Mouse (Mus musculus): ENCODE measurements around the gene Adgrf3.
"Not testable (repeated sequence)": the region's sequence is repeated elsewhere in the genome, so short reads cannot be mapped to it uniquely, and the experiment has no call there.

Gene Adgrf3

GRCm38 (mm10) chr5:30205493-30205892, at the start of gene Adgrf3:
Gene Adgrf3, minus strand, starts transcription at chr5:30205722.
- DNase-seq = no peak

DNA sequence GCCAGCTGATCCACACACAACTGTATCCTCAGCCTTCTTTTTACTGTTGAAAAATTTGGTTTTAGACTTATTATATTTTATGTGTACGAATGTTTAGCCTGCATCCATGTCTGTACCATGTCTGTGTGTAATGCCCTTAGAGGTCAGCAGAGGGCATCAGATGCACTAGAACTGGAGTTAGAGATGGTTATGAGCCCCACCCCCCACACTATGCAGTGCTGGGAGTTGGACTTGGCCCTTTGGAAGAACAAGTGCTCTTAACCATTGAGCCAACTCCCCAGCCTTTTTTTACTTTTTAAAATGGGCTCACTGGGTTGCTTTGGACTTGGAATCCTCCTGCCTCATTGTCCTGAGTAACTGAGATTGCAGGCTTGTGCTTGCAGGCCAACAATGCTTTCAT, 42.1 kb upstream of the Adgrf3 start:
- DNase-seq = peak in 1 of 2 experiments; percentile 36

DNA sequence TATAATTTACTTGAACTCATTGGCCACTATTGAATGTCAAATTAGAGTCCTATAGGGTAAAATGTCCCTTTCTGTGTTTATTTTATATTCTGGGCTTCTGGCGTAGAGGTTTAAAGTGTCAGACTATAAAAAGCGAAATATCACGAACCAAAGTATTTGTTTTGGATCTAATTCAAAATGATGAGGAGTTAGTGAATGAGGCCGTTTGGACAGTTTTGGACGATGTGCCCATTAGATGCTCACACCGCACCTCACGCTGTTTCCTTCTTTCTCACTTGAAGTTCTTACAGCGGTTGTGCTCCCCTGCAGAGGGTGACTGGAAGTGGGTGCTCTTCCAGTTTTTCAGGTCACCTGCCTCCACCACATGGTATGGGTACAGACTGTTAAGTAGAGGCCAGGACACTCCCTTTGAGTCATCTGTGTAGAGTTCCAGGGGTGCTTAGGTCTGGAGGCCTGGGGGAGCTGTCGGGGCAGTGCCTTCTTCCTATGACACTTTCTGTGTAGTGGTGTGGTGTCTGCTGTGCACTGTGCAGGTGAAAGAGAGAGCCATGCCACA, 40.4 kb upstream of the Adgrf3 start:
- no peak for DNase-seq

- peak; percentile 25 to 41 for DNase-seq
Measured at GRCm38 (mm10) chr5:30243741-30244140, 38.2 kb upstream of the Adgrf3 start.

DNA sequence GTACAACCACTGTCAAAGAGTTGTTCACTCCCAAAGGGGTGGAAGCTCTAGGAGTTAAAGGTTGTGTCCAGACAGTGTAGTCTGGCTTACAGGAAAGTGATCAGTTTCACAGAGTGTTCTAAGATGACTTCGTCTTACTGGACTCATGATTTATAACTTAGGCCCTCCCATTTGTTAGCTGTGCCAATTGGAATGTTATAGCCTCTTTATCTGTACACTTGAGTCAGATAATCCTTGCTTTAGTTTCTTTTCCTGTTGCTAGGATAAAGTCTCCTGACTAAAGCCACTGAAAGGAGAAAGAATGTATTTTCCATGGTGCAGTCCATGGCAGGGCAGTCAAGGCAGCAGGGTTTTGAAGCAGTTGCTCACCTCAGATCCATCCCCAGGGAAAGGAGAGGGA, 36.9 kb upstream of the Adgrf3 start:
- DNase-seq = no peak

DNA sequence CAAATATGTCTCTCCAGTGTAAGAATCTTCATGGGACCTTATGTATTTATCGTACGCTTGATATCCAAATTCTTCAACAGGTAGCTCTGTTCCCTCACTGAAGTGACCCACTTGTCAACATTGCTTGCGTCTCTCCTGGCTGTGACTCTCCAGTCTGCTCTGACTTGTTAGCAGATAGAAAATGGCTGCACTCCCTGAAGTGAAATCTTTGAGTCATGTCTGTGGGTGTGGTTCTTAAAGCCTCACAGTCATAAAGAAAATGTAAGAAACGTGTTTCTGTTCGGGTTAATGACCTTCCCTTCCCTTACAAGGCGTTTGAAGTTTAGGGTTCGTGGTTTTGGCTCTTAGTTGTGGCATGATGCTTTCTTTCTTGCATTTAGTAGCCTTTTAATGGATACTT, 35.0 kb upstream of the Adgrf3 start:
- no peak for DNase-seq

DNA sequence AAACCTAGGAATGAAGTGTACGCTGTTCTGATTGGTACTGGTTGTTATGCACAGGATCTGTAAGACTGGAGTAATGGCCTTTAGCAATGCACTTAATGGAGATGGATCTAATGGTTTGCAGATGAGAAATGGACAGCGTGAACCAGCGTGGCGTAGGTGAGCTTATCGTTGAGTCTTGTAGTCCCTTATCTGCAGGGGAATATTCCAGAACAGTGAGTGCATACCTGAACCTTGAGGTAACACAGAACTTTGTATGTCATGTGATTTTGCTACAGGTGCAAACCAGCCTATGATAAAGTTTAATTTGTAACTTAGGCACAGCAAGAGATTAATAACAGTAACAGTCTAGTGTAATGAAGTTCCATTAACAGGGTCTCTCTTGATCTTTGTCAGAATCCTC, 33.0 kb upstream of the Adgrf3 start:
- DNase-seq = no peak

- DNase-seq = no peak
Measured at GRCm38 (mm10) chr5:30235641-30236126, 30.2 kb upstream of the Adgrf3 start.

- DNase-seq = no peak
Measured at GRCm38 (mm10) chr5:30233979-30234378, 28.5 kb upstream of the Adgrf3 start.

DNA sequence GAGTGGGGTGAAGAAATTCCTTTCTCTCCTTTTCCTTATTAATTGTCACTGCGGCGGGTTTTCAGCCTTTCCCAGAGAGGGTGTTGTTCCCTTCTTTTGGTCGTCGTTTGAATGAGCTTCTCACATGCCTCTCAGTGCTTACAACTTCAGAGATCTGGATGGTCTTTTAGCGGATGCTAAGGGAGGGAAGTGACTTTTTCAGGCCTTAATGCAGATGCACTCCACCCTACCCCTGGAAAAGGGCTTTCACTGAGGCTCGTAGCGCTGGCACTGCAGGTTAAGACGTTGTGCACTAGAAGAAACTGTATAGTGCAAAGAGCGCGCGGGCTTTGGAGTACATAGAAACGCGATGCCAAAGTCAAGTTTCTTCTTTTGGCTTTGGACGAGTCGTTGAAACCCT, 27.5 kb upstream of the Adgrf3 start:
- peak; percentile 35 to 46 for DNase-seq

GRCm38 (mm10) chr5:30232271-30232971, 26.9 kb upstream of the Adgrf3 start, which contains the start of gene Selenoi:
Gene Selenoi, plus strand, starts transcription at chr5:30232581.
- DNase-seq = peak; percentile 99 to 100

DNA sequence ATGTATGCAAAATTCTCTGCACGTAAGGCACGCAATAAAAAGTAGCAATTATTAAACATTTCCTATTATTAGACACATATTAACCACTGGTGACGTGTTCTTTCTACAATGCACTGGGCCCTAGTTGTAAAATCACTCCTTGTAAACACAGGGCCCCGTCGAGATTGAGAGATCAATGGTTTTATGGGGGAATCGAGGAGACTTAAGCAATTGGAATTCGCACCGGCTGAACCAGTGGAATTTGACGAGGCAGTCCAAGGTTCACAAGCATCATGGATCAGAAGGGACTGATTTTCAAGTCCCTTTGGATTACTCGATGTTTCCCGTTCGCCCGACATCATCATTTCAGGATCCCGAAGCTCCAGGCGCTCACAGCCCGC, 26.4 kb upstream of the Adgrf3 start:
- no peak for DNase-seq

DNA sequence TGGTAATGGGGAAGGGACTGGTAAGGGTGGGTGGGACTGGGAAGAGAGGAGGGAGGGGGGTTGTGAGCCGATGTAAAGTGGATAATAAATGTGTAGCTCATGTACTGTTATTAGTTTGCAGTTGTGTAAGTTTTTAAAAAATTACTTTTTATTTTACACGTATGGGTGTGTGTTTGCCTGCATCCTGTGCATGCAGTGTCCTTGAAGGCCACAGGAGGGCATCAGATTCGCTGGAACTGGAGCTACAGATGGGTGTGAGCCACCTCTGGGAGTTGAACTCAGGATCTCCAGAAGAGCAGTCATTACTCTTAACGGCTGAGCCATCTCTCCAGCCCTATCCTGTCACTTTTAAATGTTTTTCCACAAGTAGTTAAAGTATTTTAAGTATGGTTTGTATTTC, 25.4 kb upstream of the Adgrf3 start:
- peak; percentile 48 to 58 for DNase-seq

DNA sequence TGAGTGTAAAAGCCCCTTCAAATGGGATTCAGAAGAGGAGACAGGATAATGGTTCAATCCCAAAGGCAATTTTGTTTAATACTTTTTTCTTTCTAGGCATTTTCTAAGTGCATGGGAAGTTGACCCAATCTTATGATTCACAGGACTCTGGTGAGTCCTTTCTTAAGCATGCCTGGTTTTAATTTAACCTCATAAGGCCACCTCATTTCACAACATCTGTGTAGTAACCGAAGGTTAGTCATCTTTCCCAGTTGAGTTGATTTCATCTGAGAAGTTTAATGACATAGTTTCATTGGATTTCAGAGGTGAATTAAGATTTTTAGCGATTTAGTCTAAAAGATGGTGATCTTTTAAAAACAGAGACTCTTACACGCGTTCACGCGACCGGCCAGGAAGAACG, 17.2 kb upstream of the Adgrf3 start:
- no peak for DNase-seq

GRCm38 (mm10) chr5:30220666-30221065, 15.1 kb upstream of the Adgrf3 start:
- no peak for DNase-seq

DNA sequence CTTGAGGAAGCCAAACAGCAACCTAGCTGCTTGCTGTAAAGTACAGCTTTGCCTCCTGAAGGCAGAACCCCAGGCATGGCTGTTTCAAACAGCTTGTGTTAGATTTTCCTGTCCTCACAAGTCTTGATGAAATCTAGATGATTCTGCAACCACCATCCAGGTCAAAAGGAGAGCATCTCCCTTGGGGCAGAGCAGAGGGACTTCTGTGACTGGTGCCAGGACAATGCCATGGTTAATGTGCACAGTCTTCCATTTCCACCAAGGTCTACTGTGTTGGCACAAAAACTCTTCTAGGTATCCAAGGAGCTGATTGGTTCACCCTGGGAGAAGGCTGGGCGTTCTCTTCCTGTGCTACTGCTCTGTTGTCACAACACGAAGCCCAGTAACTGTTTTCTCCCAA, 14.2 kb upstream of the Adgrf3 start:
- no peak for DNase-seq

DNA sequence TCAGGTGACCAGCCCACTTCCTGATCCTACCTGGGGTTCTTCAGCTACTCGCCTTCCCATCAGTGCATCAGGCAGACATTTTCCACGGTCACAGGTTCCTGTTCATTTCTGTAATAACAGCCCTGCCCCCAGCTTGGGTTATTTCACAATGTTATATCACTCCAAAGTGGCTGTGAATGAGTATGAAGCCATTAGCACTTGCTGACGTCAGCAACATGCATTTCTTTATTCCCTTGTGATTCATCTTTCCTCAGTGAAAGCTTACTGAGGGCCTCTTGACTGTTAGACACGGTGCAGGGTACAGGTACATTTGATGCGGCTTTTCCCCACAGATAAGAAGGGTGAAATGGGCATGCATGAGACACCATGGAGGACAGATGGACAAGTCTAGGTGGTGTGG, 10.4 kb upstream of the Adgrf3 start:
- DNase-seq = no peak

DNA sequence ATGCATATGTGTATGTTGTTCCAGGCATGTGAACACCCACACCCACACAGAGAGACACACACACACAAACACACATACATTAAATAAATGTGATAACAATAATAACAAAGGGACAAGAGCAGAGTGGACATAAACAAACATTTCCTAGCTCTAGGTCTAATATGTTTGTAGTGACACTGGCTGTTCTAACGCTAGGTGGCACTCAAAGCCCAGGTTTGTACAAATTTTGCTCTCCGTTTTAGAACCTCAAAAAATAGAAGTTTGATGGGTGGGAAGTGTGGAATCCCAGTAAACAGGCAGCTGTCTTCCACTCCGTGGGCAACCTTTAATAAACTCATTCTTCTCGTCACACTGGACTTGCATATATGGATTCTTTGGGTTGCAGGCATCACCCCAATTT, 9.4 kb upstream of the Adgrf3 start:
- peak; percentile 84 to 86 for DNase-seq

DNA sequence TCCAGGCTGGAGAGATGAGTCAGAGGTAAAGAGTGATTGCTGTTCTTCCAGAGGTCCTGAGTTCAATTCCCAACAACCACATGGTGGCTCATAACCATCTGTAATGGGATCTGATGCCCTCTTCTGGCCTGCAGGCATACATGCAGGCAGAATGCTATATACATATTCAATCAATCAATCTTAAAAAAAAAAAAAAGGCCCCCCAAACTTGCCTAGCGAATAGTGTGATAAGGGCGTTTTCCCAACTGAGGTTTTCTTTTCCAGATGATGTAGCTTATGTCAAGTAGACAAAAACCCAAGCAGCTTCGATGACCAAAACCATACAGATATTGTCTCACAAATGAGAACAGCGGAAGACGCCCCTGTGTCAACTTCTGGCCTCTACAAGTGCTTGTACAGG, 5.2 kb upstream of the Adgrf3 start:
- not testable (repeated sequence) for DNase-seq

DNA sequence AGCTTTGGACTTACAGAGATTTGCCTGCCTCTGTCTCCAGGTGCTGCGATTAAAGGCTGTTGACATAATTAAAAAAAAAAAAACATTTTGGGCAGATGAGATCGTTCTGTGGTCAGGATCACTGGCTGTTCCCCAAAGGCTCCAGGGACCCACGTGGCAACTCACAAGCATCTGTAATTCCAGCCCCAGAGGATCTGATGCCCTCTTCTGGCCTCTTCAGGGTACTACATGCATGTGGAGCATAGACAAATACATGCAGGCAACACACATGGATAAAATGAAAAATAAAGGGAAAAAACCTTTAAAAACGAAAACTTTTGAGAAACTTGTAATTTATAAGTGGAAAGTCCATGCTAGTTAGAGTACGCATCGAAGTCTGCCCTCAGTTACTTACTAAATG, 1.8 kb upstream of the Adgrf3 start:
- DNase-seq = peak in 1 of 2 experiments; percentile 36

GRCm38 (mm10) chr5:30205034-30205433, 488 bp downstream of the Adgrf3 start:
- DNase-seq = no peak

DNA sequence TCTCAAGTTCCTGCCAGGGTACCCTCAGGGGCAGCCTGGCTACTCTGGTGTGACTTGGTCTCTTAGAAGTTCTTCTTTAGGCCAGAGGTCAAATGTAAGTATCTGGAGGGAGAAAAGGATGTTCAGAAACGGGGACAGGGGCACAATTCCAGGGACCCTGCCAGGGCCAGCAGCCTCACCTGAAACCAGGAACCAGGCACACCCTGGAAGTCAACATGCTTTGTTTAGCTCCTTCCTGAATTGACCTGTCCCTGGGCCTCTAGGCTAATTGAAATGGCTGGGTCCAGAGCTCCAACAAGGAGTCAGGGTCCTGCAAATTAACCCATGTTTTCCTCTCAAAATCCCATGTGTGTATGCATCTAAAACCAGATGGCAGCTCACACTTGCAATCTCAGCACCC, 1.1 kb downstream of the Adgrf3 start:
- DNase-seq = no peak

GRCm38 (mm10) chr5:30203216-30203885, 2.2 kb downstream of the Adgrf3 start:
- DNase-seq = no peak

DNA sequence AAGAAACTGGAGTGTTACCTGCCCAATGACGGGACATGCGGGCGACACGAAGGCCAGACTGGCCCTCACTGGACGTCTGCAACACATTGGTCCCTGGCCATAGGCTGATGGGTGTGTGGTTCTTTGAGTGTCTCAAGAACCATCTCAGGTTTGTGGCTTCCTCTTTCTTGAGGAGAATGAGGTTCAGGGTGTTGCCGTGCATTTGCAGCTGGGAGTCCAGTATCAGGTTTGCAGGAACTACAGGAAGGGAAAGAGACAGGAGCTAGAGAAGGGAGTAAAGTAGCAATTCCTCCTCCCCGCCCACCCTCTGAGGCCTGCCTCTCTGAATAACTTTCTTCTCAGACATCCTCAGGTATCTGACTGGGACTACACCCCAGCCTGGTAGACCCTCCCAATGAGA, 3.3 kb downstream of the Adgrf3 start:
- no peak for DNase-seq

Data from cerebellum, postnatal 14 days (tissue).